Mouse (Mus musculus): Measurements from ENCODE around the gene Stab2. TPM values are rescaled to one million over a fixed set of nuclear protein-coding genes. Genes with fewer than 3 reads are reported as not detected.

Stab2 gene
- polyA plus RNA-seq, 1 experiment from 2014 or later = 0.07 TPM

DNA sequence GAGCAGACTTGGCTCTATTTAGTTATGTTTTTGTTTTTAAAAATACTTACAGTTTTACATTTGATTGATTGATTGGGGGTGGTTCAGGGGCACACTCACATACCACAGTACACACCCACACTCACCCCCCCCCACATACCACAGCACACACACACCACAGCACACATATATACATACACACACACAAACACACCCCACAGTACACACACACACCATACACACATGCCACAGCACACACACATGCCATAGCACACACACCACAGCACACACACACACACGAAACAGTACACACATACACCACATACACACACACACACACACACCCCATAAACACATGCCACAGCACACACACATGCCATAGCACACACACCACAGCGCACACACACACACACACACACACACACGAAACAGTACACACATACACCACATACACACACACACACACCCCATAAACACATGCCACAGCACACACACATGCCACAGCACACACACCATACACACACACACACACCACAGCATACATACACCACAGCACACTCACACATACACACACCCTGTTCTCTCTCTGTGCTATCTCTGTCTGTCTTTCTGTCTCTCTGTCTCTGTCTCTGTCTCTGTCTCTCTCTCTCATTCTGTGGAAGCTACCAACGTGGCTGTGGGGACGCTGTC is 211.6 kb downstream of the Stab2 start:
- Histone ChIP-seq H3K27me3 (ENCODE audit: control insufficient read depth, insufficient read depth, low read length) (no peaks in the 10 kb centered on the region), H3K36me3 (ENCODE audit: control insufficient read depth, insufficient read depth, low read length) (no peaks in the 10 kb centered on the region), H3K4me1 (ENCODE audit: control insufficient read depth, insufficient read depth, low read length) (no peaks in the 10 kb centered on the region), H3K9ac (replicated peaks; ENCODE audit: low read length) (no peak overlapping the region), H3K9me3 (ENCODE audit: control insufficient read depth, low read length) (no peaks in the 10 kb centered on the region), H3K4me2 (ENCODE audit: low read length) (no peak overlapping the region), H3K4me3 (replicated peaks; ENCODE audit: low read depth, low read length) (no peak overlapping the region), H3K27ac (replicated peaks; ENCODE audit: low read depth, low read length) (no peak overlapping the region)
- DNase-seq = no peak
- 95% methylated on average over 5 of the region's 5 CpGs for WGBS
- ATAC-seq (ENCODE audit: low FRiP score, low TSS enrichment) = peak; percentile 55

DNA sequence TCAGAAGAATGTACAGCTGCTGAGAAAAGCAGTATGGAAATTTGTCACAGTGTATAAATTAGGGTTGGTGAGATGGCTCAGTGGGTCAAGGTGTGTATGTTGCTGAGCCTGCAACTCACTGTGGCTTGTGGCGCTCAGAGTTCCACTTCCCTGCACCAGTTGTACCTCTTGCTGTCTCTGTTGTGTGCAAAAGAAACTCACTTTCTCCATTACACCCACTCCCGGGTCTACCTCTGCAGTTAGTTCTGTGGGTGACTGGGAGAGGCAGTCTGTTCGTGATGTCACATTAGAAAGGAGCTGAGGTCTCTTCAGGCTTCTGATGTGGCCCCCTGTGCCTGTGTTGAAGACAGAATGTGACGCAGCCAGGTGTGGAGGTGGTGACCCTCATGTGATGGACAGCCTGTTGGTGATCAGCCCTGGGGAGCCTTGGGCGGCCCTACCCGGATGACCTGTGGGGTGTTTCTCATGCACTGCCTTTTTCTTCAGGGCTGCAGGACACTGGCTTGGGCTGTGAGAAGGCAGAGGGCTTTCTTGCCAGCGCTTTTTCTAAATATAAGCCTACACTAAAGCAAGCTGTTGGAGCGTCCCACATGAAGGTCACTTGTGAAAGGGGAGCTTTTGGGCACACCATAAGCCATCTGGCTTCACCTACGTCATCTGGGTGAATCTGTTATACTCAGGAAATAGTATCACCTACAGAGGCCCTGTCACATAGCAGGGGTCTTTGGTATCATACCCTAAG is 212.9 kb downstream of the Stab2 start:
- DNase-seq (no peak), ATAC-seq (ENCODE audit: low FRiP score, low TSS enrichment) (no peak)
- no peaks in the 10 kb centered on the region for H3K27me3 ChIP-seq (ENCODE audit: control insufficient read depth, insufficient read depth, low read length)
- no peak overlapping the region for H3K27ac ChIP-seq (replicated peaks; ENCODE audit: low read depth, low read length)
- no peaks in the 10 kb centered on the region for H3K4me1 ChIP-seq (ENCODE audit: control insufficient read depth, insufficient read depth, low read length)
- H3K4me2 ChIP-seq (ENCODE audit: low read length) = no peak overlapping the region
- H3K4me3 ChIP-seq (replicated peaks; ENCODE audit: low read depth, low read length) = no peak overlapping the region
- H3K36me3 ChIP-seq (ENCODE audit: control insufficient read depth, insufficient read depth, low read length) = no peaks in the 10 kb centered on the region
- no peak overlapping the region for H3K9ac ChIP-seq (replicated peaks; ENCODE audit: low read length)
- no peaks in the 10 kb centered on the region for H3K9me3 ChIP-seq (ENCODE audit: control insufficient read depth, low read length)
- WGBS = 92% methylated on average over 9 of the region's 9 CpGs

- Histone ChIP-seq H3K36me3 (ENCODE audit: control insufficient read depth, insufficient read depth, low read length) (no peaks in the 10 kb centered on the region), H3K27me3 (ENCODE audit: control insufficient read depth, insufficient read depth, low read length) (no peaks in the 10 kb centered on the region), H3K9me3 (ENCODE audit: control insufficient read depth, low read length) (no peaks in the 10 kb centered on the region), H3K4me2 (ENCODE audit: low read length) (no peak overlapping the region), H3K9ac (replicated peaks; ENCODE audit: low read length) (no peak overlapping the region), H3K4me3 (replicated peaks; ENCODE audit: low read depth, low read length) (no peak overlapping the region), H3K4me1 (ENCODE audit: control insufficient read depth, insufficient read depth, low read length) (no peaks in the 10 kb centered on the region), H3K27ac (replicated peaks; ENCODE audit: low read depth, low read length) (no peak overlapping the region)
- ATAC-seq (ENCODE audit: low FRiP score, low TSS enrichment) (no peak), DNase-seq (no peak)
- 88% methylated on average over 4 of the region's 4 CpGs for WGBS
Measured at GRCm38 (mm10) chr10:86794196-86794595, 213.6 kb downstream of the Stab2 start.

- 74% methylated on average over 2 of the region's 2 CpGs for WGBS
- Histone ChIP-seq H3K27ac (replicated peaks; ENCODE audit: low read depth, low read length) (no peak overlapping the region), H3K9me3 (ENCODE audit: control insufficient read depth, low read length) (no peaks in the 10 kb centered on the region), H3K4me3 (replicated peaks; ENCODE audit: low read depth, low read length) (no peak overlapping the region), H3K9ac (replicated peaks; ENCODE audit: low read length) (no peak overlapping the region), H3K4me2 (ENCODE audit: low read length) (no peak overlapping the region), H3K36me3 (ENCODE audit: control insufficient read depth, insufficient read depth, low read length) (no peaks in the 10 kb centered on the region), H3K27me3 (ENCODE audit: control insufficient read depth, insufficient read depth, low read length) (no peaks in the 10 kb centered on the region), H3K4me1 (ENCODE audit: control insufficient read depth, insufficient read depth, low read length) (no peaks in the 10 kb centered on the region)
- ATAC-seq (ENCODE audit: low FRiP score, low TSS enrichment) = no peak
- DNase-seq = no peak
Measured at GRCm38 (mm10) chr10:86793509-86793951, 214.3 kb downstream of the Stab2 start.

- Histone ChIP-seq H3K27me3 (ENCODE audit: control insufficient read depth, insufficient read depth, low read length) (no peaks in the 10 kb centered on the region), H3K27ac (replicated peaks; ENCODE audit: low read depth, low read length) (no peak overlapping the region), H3K9me3 (ENCODE audit: control insufficient read depth, low read length) (no peaks in the 10 kb centered on the region), H3K9ac (replicated peaks; ENCODE audit: low read length) (no peak overlapping the region), H3K4me2 (ENCODE audit: low read length) (no peak overlapping the region), H3K4me1 (ENCODE audit: control insufficient read depth, insufficient read depth, low read length) (no peaks in the 10 kb centered on the region), H3K4me3 (replicated peaks; ENCODE audit: low read depth, low read length) (no peak overlapping the region), H3K36me3 (ENCODE audit: control insufficient read depth, insufficient read depth, low read length) (no peaks in the 10 kb centered on the region)
- no peak for DNase-seq
- ATAC-seq (ENCODE audit: low FRiP score, low TSS enrichment) = no peak
- WGBS = 82% methylated on average over 7 of the region's 7 CpGs
Measured at GRCm38 (mm10) chr10:86791507-86792184, 216.2 kb downstream of the Stab2 start.

Other genes with a start within 250 kb of the Stab2 start
- 0.87 TPM in 1 of 2 replicates, not detected in the other for gene Gm49358, start 244.1 kb downstream of the Stab2 start, polyA plus RNA-seq (2014; fragmentation: Nextera tagmentation; extraction: Ambion mirVana)
- gene Nt5dc3, start 229.0 kb downstream of the Stab2 start, polyA plus RNA-seq (2014; fragmentation: Nextera tagmentation; extraction: Ambion mirVana) = 14.9 and 17.2 TPM in 2 replicates
- 0.37 TPM in 1 of 2 replicates, not detected in the other for gene 1700113H08Rik, start 50.0 kb upstream of the Stab2 start, polyA plus RNA-seq (2014; fragmentation: Nextera tagmentation; extraction: Ambion mirVana)